Mouse (Mus musculus) layer of hippocampus, postnatal 14 days (tissue): ENCODE data around the gene Uqcc2. TPM values are rescaled to one million over a fixed set of nuclear protein-coding genes. Genes with fewer than 3 reads are reported as not detected.

ENCODE experiments used
- DNase-seq, 2 experiments: peaks; one replicate each; pipeline ENCODE4 v3.0.0; 2021 to 2022; ENCODE audit warnings: low spot score in 2 of 2, mixed read lengths in 1 of 2
- total RNA-seq, 2 experiments: library from RNA; stranded (reverse); gene quantifications; 2 replicates each; pipeline ENCODE4 v1.2.3; 2021

Uqcc2 gene
- total RNA-seq, 2 experiments from 2014 or later: 165 to 168 TPM

GRCm38 (mm10) chr17:27155752-27156151, 22.0 kb upstream of the Uqcc2 start:
- no peak for DNase-seq

DNA sequence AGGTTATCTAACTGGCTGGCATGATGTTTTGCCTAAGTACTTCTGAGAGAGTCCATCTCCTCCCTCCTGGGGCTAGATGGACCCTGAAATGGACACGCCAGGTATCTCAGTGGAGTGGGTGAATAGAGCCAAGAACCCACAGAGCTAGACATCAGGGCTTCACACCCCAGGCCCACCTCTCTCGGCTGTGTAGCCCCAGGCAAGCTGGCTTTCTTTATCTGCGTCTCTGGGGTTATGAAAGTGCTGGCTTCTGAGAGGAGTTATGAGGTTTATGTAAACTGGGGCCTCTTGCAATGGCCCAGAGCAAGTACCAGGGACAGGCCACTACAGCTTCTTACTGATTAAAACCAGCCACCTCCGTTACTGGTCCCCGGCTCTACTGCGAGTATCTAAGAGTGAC, 21.2 kb upstream of the Uqcc2 start:
- DNase-seq: no peak

- DNase-seq: peak in 1 of 2 experiments; percentile 52
Measured at GRCm38 (mm10) chr17:27154256-27154655, 20.5 kb upstream of the Uqcc2 start.

GRCm38 (mm10) chr17:27153773-27154193, 20.1 kb upstream of the Uqcc2 start:
- DNase-seq: no peak

DNA sequence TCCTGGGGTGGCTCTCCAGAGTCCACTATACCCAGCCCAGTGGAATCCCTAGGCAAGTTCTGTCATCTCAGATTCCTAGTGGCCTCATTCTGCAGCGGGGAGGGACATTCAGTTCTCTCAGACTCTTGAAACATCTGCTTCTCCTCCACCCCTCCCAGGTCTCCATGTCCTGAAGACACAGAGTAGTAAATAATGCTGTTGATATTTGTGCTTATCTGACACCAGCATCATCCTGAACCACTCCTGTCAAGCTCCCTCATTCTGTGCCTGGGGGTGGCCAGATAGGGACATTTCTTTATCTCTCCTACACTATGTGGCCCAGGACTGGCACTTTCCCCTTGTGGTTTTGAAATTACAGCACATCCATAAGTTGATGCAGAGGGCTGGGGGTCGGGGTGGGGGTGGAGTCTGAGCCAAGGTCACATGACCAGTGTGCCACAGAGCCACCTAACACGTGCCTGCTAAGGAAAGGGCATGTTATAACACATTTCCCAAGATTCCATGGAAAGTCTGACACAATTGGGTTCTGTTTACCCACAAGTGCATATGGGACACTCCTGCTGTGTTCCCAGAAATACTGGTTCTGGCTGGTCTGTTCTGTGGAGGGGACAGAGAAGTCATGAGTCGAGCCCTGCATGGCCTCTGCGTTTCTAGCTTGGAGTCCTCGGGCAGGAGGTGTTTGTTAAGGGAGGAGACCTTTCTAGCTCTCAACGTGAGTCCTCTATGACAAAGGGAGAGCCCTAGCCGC, 19.4 kb upstream of the Uqcc2 start:
- no peak for DNase-seq

GRCm38 (mm10) chr17:27151411-27151810, 17.7 kb upstream of the Uqcc2 start:
- no peak for DNase-seq

- DNase-seq: no peak
Measured at GRCm38 (mm10) chr17:27150871-27151270, 17.2 kb upstream of the Uqcc2 start.

DNA sequence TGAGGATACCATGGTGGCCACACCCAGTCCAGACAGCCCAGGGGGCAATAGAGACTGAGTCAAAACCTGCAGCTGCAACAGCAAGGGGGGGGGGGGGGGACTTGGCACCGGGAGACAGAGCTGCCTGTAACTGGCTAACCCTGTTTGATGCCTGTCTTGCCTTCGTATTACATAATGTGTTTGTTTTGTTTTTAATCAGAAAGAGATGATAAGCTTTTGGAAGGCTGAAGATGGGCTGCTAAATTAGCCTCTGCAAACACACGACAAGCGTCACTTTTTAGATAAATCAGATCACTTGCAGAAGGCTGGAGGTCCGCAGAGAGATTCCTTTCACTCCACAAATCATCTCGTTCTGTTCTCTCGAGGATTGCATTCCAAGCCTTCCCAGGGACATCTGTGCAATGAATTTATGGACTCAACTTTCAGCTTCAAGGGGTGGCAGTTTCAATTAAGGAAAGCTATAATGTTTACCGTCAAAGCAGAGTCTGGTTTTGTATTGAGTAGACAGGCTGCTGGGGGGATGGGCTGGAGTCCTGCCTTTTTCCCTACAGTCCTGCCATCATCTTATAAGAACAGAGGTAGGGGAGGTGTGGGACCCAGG, 12.7 kb upstream of the Uqcc2 start:
- no peak for DNase-seq

- no peak for DNase-seq
Measured at GRCm38 (mm10) chr17:27144152-27144551, 10.4 kb upstream of the Uqcc2 start.

DNA sequence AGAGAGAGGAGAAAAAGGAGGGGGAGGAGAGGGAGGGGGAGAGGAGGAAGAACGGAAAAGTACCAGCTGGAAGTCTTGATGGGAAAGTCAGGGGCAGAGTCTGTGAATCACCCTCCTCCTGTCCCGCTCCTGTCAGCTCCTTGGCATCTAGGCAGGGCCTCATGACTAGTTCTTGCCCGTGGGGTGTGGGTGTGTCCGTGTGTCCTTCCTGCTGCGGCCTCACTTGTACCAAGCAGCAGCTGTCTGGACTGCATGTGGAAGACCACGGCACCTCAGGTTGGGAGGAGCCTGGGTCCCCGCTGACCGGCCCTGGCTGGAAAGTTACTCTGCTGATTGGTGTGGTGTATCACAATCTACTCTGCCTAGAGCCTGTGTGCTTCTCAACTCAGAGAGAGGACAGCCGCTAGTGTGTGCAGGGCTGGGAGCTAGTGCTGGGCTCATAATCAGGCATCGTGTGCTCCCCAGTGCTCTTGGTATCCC, 8.3 kb upstream of the Uqcc2 start:
- DNase-seq: no peak

DNA sequence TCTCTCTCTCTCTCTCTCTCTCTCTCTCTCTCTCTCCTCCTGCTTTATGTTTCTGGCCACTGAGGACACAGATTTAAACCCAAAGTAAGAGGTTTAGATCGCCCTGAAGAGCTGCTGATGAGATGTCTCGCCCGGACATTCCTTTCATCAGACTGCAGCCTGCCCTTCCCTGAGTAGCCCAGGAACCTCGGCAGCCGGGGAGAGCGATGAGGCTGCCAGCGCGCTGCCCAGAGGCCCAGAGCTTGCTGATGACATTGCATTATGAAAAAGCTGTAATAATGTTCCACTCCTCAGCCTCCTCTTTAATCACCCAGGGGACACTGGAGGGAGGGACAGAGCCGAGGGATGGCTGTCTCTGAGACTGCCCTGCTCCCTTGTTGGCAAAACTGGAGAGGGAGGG, 6.5 kb upstream of the Uqcc2 start:
- no peak for DNase-seq

GRCm38 (mm10) chr17:27139304-27139703, 5.6 kb upstream of the Uqcc2 start:
- no peak for DNase-seq

GRCm38 (mm10) chr17:27138396-27138795, 4.7 kb upstream of the Uqcc2 start:
- DNase-seq: no peak

DNA sequence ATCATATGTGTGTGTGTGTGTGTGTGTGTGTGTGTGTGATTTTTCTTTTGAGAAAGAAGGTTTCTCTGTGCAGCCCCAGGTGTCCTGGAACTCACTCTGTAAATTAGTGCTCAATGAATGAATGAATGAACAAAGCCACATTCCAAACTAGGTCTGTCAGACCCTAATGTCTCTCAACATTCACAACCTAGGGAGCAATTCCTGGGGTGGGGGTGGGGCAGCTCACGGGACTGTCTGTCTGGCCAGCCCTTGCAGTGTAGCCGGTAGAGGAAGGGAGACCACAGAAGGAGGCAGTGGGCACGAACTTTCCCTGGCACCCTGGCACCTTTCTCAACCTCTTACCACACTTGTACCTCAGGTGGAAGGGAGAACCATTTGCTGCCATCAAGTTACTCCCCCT, 999 bp upstream of the Uqcc2 start:
- no peak for DNase-seq

DNA sequence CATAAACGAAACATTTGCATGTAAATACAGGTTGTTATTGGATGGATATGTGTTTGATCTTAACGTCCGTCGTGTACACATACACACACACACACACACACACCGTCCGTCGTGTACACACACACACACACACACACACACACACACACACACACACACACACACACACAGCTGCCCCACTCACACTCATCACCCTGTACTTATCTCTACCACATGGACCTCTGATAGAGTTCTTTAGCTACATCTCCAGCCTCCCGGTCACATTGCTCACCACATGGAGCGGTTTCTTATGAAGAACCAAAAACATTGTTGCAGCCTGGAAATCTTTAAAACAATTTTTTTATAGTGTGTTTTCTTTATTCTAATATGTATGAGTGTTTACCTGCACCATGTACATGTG, 471 bp upstream of the Uqcc2 start:
- DNase-seq: no peak

DNA sequence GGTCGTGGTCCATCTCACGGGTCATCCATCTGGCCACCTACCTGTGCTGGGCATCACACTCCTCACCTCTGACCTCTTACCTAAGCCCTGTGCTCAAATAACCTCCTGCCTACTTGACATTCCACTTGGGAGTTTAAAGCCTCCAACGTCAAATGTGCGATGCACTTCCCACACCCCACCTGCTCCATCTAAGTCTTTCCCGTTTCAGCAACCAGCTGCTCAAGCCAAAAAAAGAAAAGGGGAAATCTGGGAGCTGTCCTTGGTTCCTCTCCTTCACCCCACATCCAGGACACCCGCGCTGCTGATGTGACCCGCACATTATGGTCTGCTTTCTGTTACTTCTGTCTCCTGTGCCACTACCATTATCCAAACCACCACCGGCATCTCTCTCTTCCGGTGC, 1.5 kb downstream of the Uqcc2 start:
- DNase-seq: no peak

DNA sequence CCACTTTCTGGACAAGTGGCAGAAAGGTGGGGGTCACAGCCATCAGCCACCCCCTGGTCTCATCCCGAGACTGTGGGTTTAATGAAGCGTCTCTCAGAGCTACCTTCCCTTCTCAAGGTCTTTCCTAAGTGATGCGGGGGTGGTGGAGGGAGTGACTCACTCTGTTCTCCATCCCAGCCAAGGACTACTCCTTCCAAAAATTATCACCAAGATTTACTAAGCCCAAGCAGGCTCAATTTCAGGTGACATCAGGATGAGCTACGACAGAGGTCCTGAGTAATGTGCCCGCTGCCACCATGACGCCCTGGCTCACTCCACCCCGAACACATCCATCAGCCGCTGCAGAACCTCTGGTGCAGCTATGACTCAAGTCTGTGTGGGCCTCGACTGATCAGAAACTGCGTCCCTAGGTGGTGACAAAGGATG, 2.5 kb downstream of the Uqcc2 start:
- no peak for DNase-seq

DNA sequence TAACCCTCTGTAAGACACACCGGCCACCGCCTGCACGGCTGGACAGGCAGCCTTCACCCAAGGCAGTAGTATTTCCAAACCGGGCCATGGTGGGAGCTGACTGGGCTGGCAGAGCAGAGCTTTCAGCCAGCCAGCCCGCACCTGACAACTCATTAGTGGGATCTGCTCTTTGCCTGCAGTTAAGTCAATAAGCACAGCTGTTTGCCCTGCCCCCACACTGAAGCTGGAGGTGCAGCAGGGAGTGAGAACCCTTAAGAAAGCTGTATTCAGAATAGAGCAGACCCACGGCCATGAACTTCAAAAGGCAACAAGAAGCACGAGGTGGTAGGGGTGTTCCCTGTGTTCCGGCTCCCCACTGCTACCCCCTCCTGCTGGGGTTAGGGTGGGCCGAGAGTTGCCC, 3.5 kb downstream of the Uqcc2 start:
- no peak for DNase-seq

DNA sequence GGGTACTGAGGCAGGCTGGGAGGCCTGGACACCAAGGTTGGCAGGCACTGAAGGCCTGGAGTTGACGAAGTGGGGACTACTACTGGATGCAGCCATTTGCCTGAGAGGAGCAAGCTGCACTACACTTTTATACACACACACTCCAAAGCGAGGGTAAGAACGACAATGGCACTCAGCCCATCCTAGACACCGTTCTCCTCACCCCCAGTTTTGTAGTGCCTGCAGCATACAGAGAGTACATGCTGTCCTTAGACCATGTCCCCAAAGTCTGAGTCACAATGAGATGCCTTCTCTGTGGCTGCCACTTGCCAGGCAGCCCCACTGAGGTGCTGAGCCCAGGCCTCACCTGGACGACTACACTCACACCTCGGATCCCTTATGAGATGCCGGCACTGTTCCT, 3.9 kb downstream of the Uqcc2 start:
- no peak for DNase-seq

- DNase-seq: no peak
Measured at GRCm38 (mm10) chr17:27129291-27129690, 4.4 kb downstream of the Uqcc2 start.

DNA sequence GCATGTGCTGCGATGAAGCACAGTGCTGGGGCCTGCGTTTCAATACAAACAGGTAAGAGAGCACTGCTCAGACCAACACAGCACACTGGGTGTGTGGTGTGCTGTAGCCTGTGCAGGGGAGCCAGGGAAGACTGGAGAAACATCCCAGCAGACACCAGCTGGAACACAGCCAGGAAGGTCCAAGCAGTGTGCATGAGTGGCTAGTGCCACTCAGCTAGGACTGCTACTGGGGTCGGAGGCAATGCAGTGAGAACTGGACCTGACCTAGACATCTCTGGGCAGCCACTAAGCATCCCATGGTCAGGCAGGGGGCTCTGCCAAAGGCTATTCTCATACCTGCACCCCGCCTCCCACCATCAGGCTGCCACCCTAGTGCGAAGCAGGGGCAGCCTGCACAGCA, 5.5 kb downstream of the Uqcc2 start:
- DNase-seq: no peak

DNA sequence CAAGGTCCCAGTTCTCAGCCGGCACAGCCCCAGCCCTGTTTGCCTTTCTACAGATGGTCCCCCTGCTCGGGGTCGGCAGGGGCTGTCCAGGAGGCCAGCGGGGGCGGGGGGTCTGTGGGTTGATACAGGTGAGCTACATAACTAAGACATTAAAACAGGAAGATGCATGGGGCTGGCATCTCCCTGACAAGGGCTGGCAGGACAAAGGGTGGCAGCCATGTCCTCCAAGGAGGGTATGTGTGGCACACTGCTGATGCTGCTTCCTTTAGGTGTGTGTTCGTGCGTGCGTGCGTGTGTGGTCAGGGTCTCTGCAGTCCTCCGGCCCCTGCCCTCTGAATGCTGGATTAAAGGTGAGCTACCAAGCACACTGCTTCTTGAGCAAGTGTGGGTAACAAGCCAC, 6.7 kb downstream of the Uqcc2 start:
- DNase-seq: no peak

DNA sequence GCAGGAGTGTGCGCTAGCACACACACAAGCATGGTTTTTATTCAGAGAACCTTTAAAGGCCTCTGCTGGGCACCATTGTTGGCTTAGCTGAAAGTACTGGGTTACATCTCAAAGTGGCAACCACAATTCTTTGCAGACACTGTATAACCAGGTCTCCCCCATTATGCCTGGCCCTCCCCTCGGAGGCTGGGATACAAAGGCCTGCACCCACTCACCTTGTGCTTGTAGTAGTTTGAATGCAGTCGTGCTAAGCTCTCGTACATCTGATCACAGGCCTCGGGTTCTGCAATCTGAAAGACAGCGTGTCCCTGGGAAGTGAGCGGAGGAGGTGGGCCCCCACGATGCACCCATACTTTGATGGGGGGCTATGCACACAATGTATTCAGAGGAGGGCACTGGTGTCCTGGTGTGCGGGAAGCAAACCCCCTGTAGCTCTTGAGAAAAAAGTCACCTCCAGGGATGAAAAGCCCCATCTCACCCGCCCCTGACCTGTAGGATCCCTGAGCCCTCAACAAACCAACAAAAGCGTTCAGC, 8.0 kb downstream of the Uqcc2 start:
- DNase-seq: no peak
